Mouse (Mus musculus) limb, embryonic 10.5 days (tissue): Measurements from ENCODE around the gene Gm10334. TPM values are rescaled to one million over a fixed set of nuclear protein-coding genes. Genes with fewer than 3 reads are reported as not detected.
"Not testable (repeated sequence)": the region's sequence is repeated elsewhere in the genome, so short reads cannot be mapped to it uniquely, and the experiment has no call there.

Experiments
- DNase-seq: peaks from one replicate; pipeline ENCODE4 v3.0.0-alpha.2; 2017; ENCODE audit warnings: low spot score
- H3K27ac ChIP-seq: fragments of 300-500 bp; sonication (generic); 2 replicates; pipeline ENCODE4 v1.5.1; 2016; ENCODE audit warnings: mild to moderate bottlenecking
- H3K27me3 ChIP-seq: fragments of 300-500 bp; sonication (generic); 2 replicates; pipeline ENCODE4 v1.6.1; 2016; ENCODE audit warnings: low read depth, mild to moderate bottlenecking; ENCODE audit not compliant: poor library complexity, severe bottlenecking
- H3K36me3 ChIP-seq: fragments of 300-500 bp; sonication (generic); 2 replicates; pipeline ENCODE4 v1.6.1; 2016; ENCODE audit warnings: mild to moderate bottlenecking, moderate library complexity
- H3K4me1 ChIP-seq: fragments of 300-500 bp; sonication (generic); 2 replicates; pipeline ENCODE4 v1.6.1; 2016
- H3K4me3 ChIP-seq: fragments of 300-500 bp; sonication (generic); 2 replicates; pipeline ENCODE4 v1.5.1; 2016; ENCODE audit warnings: mild to moderate bottlenecking, moderate library complexity
- H3K9me3 ChIP-seq: fragments of 300-500 bp; sonication (generic); replicated peaks from 2 replicates; pipeline ENCODE4 v1.6.1; 2016; ENCODE audit warnings: mild to moderate bottlenecking
- WGBS: fragments of 180-500 bp; shearing (Covaris S2); methylation state at CpG from one replicate; pipeline ENCODE4 v1.1.7; 2016; 5-methylcytosine and 5-hydroxymethylcytosine counted together
- polyA plus RNA-seq: library from polyadenylated mRNA; unstranded; fragments of >200 nt; fragmentation: Nextera tagmentation; extraction: Ambion mirVana; gene quantifications from 2 replicates; pipeline ENCODE4 v1.2.1, GENCODE M21; 2016

Gm10334 gene
- not detected in 2 replicates for polyA plus RNA-seq

GRCm38 (mm10) chr6:41446045-41446444 lies at the start of gene Gm10334:
TSS of gene Gm10334 (minus strand) at chr6:41446145.
- not testable (repeated sequence) for H3K27ac ChIP-seq, H3K27me3 ChIP-seq, H3K4me1 ChIP-seq, H3K9me3 ChIP-seq, H3K4me3 ChIP-seq, H3K36me3 ChIP-seq, DNase-seq

GRCm38 (mm10) chr6:41458632-41459031 lies 12.7 kb upstream of the Gm10334 start, which contains the start of gene Prss1:
TSS of gene Prss1 (plus strand) at chr6:41458932.
- DNase-seq, H3K27ac ChIP-seq, H3K36me3 ChIP-seq, H3K27me3 ChIP-seq, H3K4me1 ChIP-seq, H3K9me3 ChIP-seq, H3K4me3 ChIP-seq: not testable (repeated sequence)

DNA sequence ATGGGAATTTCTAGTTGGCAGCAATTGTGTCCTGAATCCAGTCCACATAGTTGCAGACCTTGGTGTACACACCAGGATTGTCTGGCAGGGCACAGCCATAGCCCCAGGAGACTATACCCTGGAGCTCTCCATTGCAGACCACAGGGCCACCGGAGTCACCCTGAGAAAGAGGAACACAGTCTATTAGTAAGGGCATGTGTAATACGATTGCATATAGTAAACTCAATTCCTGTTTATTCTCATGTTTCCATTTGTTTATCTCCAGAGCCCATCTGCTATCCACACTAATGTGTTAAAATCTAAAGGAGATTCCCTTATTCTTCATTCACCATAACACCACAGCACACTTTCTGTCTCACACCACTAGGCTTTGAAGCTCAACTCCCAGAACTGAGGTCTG lies 3.7 kb downstream of the Gm10334 start:
- H3K4me3 ChIP-seq, H3K4me1 ChIP-seq, H3K9me3 ChIP-seq, H3K27ac ChIP-seq, H3K27me3 ChIP-seq, DNase-seq, H3K36me3 ChIP-seq: not testable (repeated sequence)
- WGBS = 82% methylated on average over 2 of the region's 2 CpGs

Other genes with a start within 250 kb of the Gm10334 start
- gene Try4, start 143.9 kb downstream of the Gm10334 start, polyA plus RNA-seq = not detected in 2 replicates
- not detected in 2 replicates for gene Try5, start 129.3 kb downstream of the Gm10334 start, polyA plus RNA-seq
- not detected in 2 replicates for gene Try10, start 92.0 kb downstream of the Gm10334 start, polyA plus RNA-seq
- not detected in 2 replicates for gene Prss3, start 68.5 kb downstream of the Gm10334 start, polyA plus RNA-seq
- not detected in 2 replicates for gene Gm5771, start 53.8 kb downstream of the Gm10334 start, polyA plus RNA-seq
- not detected in 2 replicates for gene Prss1, start 12.8 kb upstream of the Gm10334 start, polyA plus RNA-seq
- gene Prss2, start 75.6 kb upstream of the Gm10334 start, polyA plus RNA-seq = not detected in 2 replicates
- gene Ephb6, start 159.3 kb upstream of the Gm10334 start, polyA plus RNA-seq = 15.1 and 19.1 TPM in 2 replicates
- 0.21 and 0.31 TPM in 2 replicates for gene Trpv6, start 190.3 kb upstream of the Gm10334 start, polyA plus RNA-seq
- gene Trpv5, start 234.6 kb upstream of the Gm10334 start, polyA plus RNA-seq = not detected in 2 replicates
- not detected in 2 replicates for gene Llcfc1, start 238.3 kb upstream of the Gm10334 start, polyA plus RNA-seq